Mouse (Mus musculus) embryonic stem cell, embryonic (primary cell): Measurements from ENCODE around the gene Dhx33.

ENCODE experiments used
- CTCF ChIA-PET, 4 experiments: fragments of 300-600 bp in 2 of 4; fragments of 350-600 bp in 2 of 4; sonication (Branson Sonifier 250); formaldehyde crosslinking; loops; one replicate each; lab custom pipeline; 2022; ENCODE audit warnings: inconsistent platforms in 2 of 4; lab: Charles Lee
- POLR2A ChIA-PET, 4 experiments: fragments of 300-600 bp in 2 of 4; fragments of 350-600 bp in 2 of 4; sonication (Branson Sonifier 250); formaldehyde crosslinking; loops; one replicate each; lab custom pipeline; 2022; ENCODE audit warnings: antibody characterized with exemption in 4 of 4, inconsistent platforms in 1 of 4; lab: Charles Lee

Dhx33 gene

DNA sequence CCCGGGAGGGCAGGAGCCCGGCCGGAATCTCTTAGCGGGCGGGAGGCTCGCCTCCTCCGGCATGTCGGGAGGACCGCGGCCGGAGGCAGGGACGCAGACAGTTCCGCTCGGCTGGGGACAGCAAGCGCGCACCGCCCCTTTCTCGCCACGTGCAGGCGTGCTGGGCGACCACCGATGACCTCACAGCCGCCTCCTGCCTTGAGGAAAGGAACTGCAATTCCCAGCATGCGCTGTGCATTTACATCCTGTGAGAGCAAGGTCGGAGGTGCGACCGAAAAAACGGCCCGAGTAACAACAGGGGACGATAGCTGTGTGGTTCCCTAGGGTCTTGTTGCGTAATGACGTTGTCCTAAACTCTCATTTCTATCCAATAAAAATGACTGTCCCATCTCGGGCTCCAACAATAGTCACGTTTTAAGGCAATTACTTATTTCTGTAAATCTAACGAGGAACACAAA, at the start of gene Dhx33:
Gene Dhx33, minus strand, starts transcription at position 122 of the 458 bp plus-strand sequence.
- ChIA-PET CTCF (interaction anchor here in 1 of 4 experiments (1.0 kb wide), 1 partner anchor 12 kb away, joined by 3 read pairs; no protein-coding TSS in a partner anchor), POLR2A (interaction anchor here (0.6 to 10.0 kb wide), 41 partner anchors 8 to 1202 kb away, joined by 3 to 156 read pairs (median 6); partner anchors contain the start of genes Mis12 (in 4 of the 4), Derl2 (in 3 of the 4), Nup88 (in 3 of the 4) and Rpain (in 3 of the 4))

DNA sequence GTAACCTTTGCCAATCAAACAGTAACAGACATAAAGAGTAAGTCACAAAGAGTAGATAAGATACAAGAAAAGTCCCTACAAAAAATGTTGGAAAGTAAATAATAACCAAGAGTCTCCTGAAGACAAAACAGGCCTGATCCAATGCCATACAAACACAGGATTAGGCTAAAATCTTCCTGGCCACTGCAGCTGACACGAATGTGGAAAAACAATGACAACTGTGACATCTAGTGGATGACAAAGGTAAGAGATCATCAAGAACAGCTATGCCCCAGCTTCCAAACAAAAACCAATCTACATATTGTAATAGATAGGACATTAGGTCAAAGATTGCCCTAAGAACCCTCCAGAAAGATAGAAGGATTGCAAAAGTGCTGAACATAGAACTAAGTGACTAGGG, 48.3 kb upstream of the Dhx33 start:
- ChIA-PET POLR2A (interaction anchor here in 2 of 4 experiments (1.0 to 1.4 kb wide), 2 partner anchors 33 to 600 kb away, joined by 3 to 4 read pairs; partner anchors contain the start of genes Derl2 (in 1 of the 2) and Mis12 (in 1 of the 2)), CTCF (interaction anchor here in 2 of 4 experiments (0.6 to 2.3 kb wide), 4 partner anchors 151 to 423 kb away, joined by 4 to 12 read pairs (median 4); no protein-coding TSS in a partner anchor)

DNA sequence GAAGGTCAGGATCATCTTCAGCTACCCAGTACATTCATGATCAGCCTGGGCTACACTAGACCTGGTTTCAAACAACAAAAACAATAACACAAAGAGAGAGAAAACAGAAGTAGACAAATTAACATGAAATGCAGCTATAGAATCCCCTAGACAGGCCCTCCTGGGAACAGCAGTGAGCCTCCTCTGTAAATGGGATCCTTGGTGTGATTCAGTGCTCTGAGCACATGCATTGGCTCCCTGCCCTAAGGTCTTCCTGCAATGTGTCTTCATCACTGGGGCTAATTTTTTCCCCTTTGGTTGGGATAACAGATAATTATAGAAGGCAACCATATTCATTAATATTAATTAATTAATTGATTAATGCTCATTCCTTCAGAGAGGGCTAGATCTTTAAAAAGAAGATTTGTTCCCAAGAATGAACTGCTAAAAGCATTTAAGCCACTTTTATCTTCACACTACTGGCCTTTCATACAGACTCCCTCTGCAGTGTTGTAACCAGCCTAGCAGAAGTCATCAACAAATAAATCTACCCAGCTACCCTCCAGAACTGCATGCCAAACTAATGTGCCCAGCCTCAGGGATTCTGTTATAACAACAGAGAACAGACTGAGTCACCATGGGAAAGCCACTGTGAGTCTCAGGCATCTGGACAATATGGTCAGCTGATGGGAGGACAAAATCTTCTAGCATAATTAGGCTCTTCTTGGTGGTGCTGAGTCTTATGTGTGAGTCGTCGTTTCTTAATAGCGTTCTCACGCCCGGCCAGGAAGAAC, 35.5 kb upstream of the Dhx33 start:
- ChIA-PET CTCF (no interaction called here), POLR2A (no interaction called here)

DNA sequence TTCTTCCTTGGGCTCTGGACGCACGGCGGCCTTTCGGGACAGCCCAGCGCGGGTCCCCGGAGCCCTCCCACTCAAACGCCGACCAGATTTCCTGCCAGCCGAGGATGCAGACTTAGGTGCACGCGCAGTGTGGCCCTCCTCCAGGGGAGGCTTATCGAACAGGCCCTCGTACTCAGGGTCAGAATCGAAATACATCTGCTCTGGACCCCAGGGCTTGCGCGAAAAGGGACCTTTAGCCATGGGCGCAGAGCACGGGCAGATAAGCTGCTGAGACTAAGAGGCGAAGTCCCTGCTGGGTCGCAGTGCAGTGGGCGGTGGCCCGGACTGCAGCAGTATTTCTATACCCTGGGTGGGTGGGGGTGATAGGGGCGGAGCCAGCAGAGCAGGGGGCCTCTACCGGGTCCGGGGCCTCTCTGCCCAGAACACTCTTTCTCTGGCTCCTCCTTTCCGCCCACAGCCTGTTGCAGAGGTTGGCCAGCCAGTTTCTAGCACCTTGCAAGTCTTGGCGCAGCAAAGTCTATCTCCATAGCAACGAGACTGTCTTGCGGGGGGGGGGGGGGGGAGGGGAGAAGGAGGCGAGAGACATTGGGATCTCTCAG, 29.0 kb upstream of the Dhx33 start, which contains the start of gene 6330403K07Rik:
Gene 6330403K07Rik, minus strand, starts transcription at position 351 of the 599 bp plus-strand sequence.
- POLR2A ChIA-PET: interaction anchor here (0.5 to 7.7 kb wide), 13 partner anchors 14 to 327 kb away, joined by 3 to 84 read pairs (median 4); partner anchors contain the start of genes Derl2 (in 4 of the 4), Mis12 (in 4 of the 4), Dhx33 (in 1 of the 4) and Nup88 (in 1 of the 4)
- CTCF ChIA-PET: interaction anchor here in 2 of 4 experiments (0.5 to 0.7 kb wide), 3 partner anchors 67 to 1257 kb away, joined by 3 to 7 read pairs (median 4); no protein-coding TSS in a partner anchor

DNA sequence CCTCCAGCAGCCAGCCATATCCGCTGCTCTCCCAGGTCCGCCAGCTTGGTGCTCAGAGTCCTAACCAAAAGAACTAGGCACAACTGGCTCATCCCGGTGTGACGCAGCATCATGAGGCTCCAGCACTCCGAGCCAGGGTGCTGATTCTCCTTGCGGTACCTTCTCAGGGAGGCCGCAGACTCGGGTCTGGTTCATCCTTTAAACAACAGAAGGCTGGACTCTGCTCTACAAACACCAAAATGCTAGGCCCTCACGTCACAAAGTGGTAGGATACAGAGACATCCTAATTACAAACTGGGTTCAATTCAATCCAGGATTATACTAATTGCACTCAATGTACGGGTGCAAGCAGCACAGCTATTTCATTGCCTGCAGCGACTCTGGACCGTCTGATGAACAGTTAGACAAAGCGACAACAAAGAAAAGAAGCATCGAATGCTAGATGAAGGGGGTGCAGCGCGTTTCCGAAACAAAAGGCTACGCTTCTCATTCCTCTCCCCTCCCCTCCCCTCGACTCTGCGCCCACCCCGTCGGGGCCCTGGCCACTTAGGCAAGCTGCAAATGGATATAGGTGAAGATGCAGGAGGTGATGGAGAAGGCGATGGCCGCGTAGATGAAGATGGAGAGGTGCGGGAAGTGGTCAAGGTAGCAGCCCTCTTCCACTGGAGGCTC, 28.4 kb upstream of the Dhx33 start:
- ChIA-PET CTCF (no interaction called here), POLR2A (interaction anchor here (1.0 to 7.7 kb wide), 8 partner anchors 13 to 29 kb away, joined by 3 to 84 read pairs (median 6); partner anchors contain the start of genes Derl2 (in 4 of the 4), Mis12 (in 4 of the 4) and Dhx33 (in 2 of the 4))

DNA sequence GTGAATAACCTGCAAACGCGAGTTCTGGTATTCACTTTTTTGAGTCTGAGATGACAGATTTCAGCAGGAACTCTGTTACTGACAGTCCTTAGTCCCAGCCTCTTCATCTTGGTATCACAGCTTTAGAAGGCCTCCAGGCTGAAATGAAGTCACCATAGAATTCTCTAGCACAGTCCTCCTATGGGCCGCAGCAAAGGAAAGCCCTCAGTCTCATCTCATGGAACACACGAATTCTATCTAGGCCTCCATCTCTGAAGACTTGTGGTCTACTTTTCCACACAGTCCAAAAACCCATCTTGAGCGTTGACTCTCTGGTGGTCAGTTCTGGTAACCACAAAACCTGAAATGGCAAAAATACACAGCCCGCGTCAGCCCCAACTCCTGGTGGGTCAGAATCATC, 27.8 kb upstream of the Dhx33 start:
- CTCF ChIA-PET: interaction anchor here in 1 of 4 experiments (0.5 kb wide), 1 partner anchor 619 kb away, joined by 4 read pairs; no protein-coding TSS in a partner anchor
- POLR2A ChIA-PET: interaction anchor here (1.0 to 7.7 kb wide), 10 partner anchors 12 to 65 kb away, joined by 3 to 84 read pairs (median 6); partner anchors contain the start of genes Derl2 (in 4 of the 4), Mis12 (in 4 of the 4), Dhx33 (in 2 of the 4) and Nup88 (in 1 of the 4)

DNA sequence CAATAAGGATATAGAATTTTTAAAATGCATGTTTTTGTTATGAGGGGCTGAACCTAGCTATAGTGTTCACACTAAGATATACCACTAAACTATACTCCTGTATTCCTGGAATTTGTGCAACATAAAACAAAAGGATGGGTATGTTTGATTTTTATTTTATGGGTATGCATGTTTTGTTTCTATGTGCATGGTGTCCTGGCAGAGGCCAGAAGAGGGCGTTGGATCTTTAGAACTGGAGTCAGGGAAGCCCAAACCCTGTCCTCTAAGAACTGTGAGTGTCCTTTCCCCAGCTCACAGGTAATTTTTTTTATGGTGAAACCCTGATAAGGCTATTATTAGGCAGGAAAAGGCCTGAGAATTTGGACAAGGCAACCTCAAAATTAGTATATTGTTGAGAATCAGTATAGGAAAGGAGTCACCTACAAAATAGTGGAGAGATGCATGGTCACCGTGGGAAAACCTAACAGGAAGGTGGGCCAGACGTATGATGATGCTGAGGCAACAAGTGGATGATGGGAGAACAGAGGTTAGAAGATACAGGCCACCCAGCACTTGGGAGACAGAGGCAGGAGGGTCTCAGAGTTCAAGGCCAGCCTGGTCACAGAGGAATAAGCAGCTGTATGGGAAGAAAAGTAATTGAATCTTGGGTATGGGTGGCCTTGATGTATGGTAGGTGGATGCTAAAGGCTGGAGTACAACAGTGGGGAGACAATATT, 25.3 kb upstream of the Dhx33 start:
- ChIA-PET POLR2A (interaction anchor here in 3 of 4 experiments (0.6 to 7.7 kb wide), 8 partner anchors 10 to 1177 kb away, joined by 3 to 84 read pairs (median 4); partner anchors contain the start of genes Derl2 (in 3 of the 3), Mis12 (in 3 of the 3), C1qbp (in 1 of the 3) and Nup88 (in 1 of the 3)), CTCF (no interaction called here)

DNA sequence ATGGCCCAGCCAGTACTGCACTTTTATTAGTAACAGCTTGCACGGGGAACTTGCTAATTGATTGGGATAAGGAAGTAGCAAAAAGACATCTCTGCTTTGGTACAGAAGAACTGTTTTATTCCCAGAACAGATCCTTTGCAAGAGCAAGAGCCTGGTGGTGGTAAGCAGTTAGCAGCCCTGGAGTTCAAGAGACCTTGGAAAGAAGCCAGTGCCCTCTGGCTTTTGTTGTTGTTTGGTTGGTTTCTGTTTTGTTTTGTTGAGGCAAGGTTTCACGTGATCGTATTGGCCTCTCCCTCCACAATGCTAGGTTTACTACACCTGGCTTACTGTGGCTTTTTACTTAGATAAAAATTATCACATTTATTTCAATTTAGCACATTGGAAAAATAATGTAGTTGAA, 24.0 kb upstream of the Dhx33 start:
- POLR2A ChIA-PET: interaction anchor here in 3 of 4 experiments (0.8 to 7.7 kb wide), 6 partner anchors 9 to 73 kb away, joined by 3 to 84 read pairs (median 5); partner anchors contain the start of genes Derl2 (in 2 of the 3), Mis12 (in 2 of the 3), Nup88 (in 1 of the 3) and Rpain (in 1 of the 3)
- CTCF ChIA-PET: no interaction called here

DNA sequence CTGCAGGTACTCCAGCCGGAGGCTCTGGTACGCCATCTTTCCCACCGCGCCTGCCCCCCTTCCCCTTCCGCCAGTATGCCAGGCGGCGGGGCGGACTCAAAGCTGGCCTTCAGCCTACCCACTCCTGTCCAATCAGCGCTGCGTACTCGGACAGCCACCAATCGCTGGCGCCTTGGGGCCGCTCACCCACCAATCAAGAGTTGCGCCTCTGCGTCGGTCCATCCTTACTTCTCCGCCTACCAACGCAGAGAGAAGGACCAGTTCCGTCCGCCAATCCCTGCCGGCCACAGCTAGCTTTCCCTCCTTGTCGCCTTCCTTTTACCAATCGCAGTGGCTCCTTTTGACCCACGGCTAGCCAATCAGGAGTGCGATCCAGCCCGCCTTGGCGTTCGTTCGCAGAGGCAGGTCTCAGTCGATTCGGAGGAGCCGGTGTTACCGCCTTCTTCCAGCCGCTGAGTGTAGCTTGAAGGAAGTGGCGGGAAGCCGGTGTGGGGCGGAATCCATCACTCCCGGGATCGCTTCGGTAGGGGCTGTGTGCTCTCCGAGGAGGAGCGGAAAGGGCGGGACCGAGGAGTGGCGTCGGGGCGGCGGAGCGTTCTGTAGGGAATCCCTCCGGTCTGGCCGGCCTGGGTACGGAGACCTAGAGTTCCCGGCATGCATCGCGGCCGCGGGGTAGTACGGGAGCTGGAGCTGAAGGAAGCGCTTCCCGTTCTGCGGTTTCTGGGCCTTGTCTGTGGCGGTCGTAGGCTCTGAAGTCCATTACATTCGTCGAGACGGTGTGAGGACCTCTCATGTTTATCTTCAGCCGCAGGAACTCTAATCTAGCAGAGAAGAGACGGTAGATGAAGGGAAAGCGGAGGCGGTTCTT, 15.2 kb upstream of the Dhx33 start, which contains the start of the genes Mis12 and Derl2:
Gene Mis12, plus strand, starts transcription at position 411 of the 868 bp plus-strand sequence.
Gene Derl2, minus strand, starts transcription at position 641 of the 868 bp plus-strand sequence.
- POLR2A ChIA-PET: interaction anchor here (0.6 to 9.3 kb wide), 87 partner anchors 8 to 1946 kb away, joined by 3 to 156 read pairs (median 5); partner anchors contain the start of genes Dhx33 (in 4 of the 4), 6330403K07Rik (in 3 of the 4), C1qbp (in 3 of the 4) and Nup88 (in 3 of the 4)
- CTCF ChIA-PET: interaction anchor here in 2 of 4 experiments (0.8 to 1.5 kb wide), 5 partner anchors 10 to 587 kb away, joined by 3 to 5 read pairs (median 4); partner anchors contain the start of genes Arrb2 (in 1 of the 2), Nup88 (in 1 of the 2) and Rpain (in 1 of the 2)

DNA sequence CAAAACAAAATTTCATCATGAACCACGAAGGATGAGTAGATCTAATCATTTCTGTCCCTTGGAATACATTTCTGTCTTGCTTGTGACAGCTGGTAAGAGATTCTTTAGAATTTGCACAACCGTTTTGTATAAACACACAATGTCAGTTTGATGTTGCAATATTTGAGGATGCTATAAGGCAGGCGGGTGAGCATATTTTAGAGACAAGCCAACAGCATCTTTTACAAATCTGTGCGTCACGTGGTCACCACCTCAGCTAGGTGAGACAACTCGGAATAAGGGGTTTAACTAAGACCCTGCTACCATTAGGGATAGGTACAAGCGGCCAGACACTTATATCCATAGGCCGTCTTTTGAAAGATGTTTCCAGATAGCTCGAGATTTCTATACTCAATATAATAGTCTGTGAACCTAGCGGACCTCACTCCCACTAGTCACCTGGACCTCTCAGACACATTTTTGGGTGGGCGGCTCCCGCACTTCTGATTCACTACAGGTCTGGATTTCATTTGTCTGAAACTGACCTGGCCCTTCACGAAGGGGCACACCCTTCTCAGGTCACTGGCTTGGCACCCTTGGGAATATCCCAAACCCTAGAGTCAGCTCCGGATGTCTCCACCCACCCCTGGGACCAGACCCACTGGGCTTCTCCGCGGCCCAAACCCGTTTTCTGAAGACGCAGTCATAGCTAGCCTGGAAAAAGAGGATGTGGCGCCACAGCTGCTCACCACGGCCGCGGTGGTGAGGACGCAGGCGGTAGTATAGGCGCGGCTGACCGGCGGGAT, 14.4 kb upstream of the Dhx33 start:
- CTCF ChIA-PET: interaction anchor here in 1 of 4 experiments (0.8 to 1.0 kb wide), 3 partner anchors 10 to 586 kb away, joined by 3 to 4 read pairs (median 4); partner anchors contain the start of gene Arrb2
- POLR2A ChIA-PET: interaction anchor here (0.6 to 9.3 kb wide), 76 partner anchors 9 to 1947 kb away, joined by 3 to 156 read pairs (median 5); partner anchors contain the start of genes Dhx33 (in 4 of the 4), 6330403K07Rik (in 3 of the 4), C1qbp (in 3 of the 4) and Nup88 (in 3 of the 4)

DNA sequence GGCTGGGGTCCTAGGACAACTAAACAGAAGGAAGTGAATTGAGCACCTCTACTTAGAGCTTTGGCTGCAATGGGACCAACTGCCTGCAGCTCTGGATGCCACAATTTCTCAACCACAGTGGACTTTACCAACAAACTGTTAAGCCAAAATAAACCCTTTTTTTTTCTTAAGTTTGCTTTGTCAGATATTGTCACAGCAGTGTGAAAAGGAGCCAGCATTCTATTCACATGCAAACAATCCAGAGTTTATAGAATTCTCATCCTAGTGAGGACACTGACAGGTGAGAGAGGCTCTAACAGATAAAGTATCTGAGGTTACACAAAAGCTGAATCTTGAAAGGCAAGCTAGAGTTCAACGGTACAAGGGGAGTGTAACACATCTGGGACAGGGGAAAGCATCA, 12.8 kb upstream of the Dhx33 start:
- POLR2A ChIA-PET: interaction anchor here in 3 of 4 experiments (0.6 to 9.3 kb wide), 10 partner anchors 11 to 48 kb away, joined by 3 to 156 read pairs (median 18); partner anchors contain the start of genes Dhx33 (in 3 of the 3), 6330403K07Rik (in 2 of the 3) and C1qbp (in 1 of the 3)
- CTCF ChIA-PET: interaction anchor here in 2 of 4 experiments (0.6 to 1.1 kb wide), 2 partner anchors 13 to 200 kb away, joined by 3 to 5 read pairs; partner anchors contain the start of gene Dhx33 (in 1 of the 2)

DNA sequence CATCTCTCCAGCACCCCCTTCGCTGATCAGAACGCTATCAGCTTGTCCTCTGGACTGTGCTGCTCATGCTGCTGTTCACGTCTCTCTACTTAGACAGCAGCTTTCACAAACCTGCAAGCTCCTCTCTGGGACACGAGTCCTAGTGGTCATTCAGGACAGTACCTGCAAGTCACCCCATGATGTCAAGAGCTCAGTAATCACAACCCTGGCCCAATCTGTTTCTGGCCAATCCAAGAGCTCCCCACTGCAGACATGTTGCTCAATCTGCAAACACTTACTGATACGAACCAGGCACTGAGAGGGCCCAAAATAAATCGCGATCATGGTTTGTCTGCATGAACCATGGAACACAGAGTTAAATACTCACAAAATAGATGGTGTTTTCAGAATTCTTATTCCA, 8.5 kb upstream of the Dhx33 start:
- POLR2A ChIA-PET: interaction anchor here in 3 of 4 experiments (0.5 to 9.3 kb wide), 14 partner anchors 7 to 1520 kb away, joined by 3 to 156 read pairs (median 4); partner anchors contain the start of genes C1qbp (in 1 of the 3), Derl2 (in 1 of the 3), Dhx33 (in 1 of the 3) and Mis12 (in 1 of the 3)
- CTCF ChIA-PET: no interaction called here

DNA sequence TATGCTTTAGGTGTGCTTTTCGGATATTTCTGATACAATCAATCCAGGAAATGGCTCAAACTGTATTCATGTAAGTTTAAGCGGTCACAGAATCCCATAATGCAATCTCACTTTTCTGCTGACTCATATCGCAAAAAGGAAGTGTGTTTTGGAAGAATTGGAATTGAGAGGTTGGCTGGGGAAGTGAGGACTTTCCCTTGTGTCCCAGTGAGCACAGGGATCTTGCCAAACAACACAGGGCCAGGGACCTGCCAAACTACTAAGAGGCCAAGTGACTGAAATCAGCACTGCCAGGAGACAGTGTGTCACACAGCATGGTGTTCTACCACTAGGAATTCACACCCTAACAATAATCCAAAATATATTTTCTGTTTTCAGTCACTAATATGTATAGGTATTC, 4.1 kb upstream of the Dhx33 start:
- CTCF ChIA-PET: interaction anchor here in 2 of 4 experiments (1.0 to 1.2 kb wide), 2 partner anchors 11 to 58 kb away, joined by 3 read pairs; partner anchors contain the start of gene Mis12 (in 1 of the 2)
- POLR2A ChIA-PET: interaction anchor here in 3 of 4 experiments (0.8 to 10.0 kb wide), 6 partner anchors 8 to 43 kb away, joined by 3 to 156 read pairs (median 6); partner anchors contain the start of genes Derl2 (in 3 of the 3), Mis12 (in 2 of the 3) and Nup88 (in 1 of the 3)

DNA sequence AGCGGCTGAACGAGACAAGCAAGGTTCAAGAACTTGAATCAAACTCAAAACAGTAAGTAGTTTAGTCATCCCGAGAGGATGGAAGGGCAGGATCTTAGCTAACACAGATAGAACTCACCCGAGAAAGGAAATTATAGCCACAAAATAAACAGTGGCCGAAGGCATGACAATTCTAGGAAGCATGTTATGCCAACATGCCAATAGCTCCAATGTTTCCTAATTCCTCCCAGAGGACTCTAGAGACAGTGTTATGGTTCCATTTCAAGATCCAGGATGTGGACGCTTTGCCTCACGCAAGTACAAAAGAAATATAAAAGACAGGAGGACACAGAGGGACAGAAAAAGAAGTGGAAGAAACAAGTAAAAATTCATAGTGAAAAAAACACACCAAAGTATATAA, 3.6 kb upstream of the Dhx33 start:
- POLR2A ChIA-PET: interaction anchor here (0.6 to 10.0 kb wide), 7 partner anchors 9 to 361 kb away, joined by 3 to 156 read pairs (median 3); partner anchors contain the start of genes Derl2 (in 4 of the 4), Mis12 (in 4 of the 4), Rnf167 (in 1 of the 4) and Slc25a11 (in 1 of the 4)
- CTCF ChIA-PET: no interaction called here
